Comparison of ENCODE assay signal across 17 mouse cellular contexts in the genomic region with DNA sequence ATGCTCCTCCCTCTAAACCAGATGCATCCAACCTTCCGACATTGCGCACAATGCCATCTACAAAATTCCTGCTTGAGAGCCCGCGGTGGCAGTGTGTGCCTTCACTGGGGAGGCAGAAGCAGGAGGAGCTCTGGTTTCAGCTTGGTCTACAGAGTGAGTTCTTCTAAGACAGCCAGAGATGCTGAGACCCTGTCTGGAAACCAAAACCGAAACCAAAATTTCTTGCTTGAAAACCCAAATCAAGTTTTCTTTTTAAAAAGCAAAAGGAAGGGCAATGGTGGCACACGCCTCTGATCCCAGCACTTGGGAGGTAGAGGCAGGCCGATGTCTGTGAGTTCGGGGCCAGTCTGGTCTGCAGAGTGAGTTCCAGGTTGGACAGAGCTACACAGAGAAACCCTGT. TPM values are rescaled to one million over a fixed set of nuclear protein-coding genes. Genes with fewer than 3 reads are reported as not detected.
DNase-seq lines count a peak whose midpoint lies in the region; ATAC-seq and TF ChIP-seq lines count a peak whose summit lies in the region.
"Had no signal": no experiment of that assay in that cellular context is flagged by ENCODE, and none has a peak within 500 bp of the region (broad histone marks: within the 10 kb centered on the region; RNA-seq: fewer than 3 reads in every experiment).

No protein-coding gene starts in this region.

- H3K79me2 ChIP-seq in MEL (ENCODE audit: control insufficient read depth, insufficient read depth, low read length, poor library complexity): peaks cover 69% of the 10 kb centered on the region

- peak overlapping the region; percentile 40; the same call in 1 of the 2 replicates for H3K27ac ChIP-seq in heart, embryonic 13.5 days (replicated peaks)
- H3K27ac ChIP-seq in MEL (ENCODE audit: control insufficient read depth, low read depth, low read length): peak overlapping the region; percentile 97
- peak overlapping the region; percentile 97; the same call in 1 of the 2 replicates for H3K27ac ChIP-seq in liver, embryonic 16.5 days (ENCODE audit: low read length)
- H3K27ac ChIP-seq: forebrain, embryonic 15.5 days; midbrain, embryonic 15.5 days; stomach, postnatal 0 days had no signal

- DNase-seq in heart, postnatal 10 days: no peak
- DNase-seq in CD4-positive helper T cell, adult 2 months (ENCODE audit: low read depth, low spot score): peak; percentile 64
- DNase-seq in MEL (ENCODE audit: low read depth, low spot score) (peak; percentile 42), adipocyte (ENCODE audit: low spot score) (no peak)
- no peak for DNase-seq in gastrocnemius, adult 8-10 months (ENCODE audit: low spot score in 2 of 2)
- DNase-seq: embryo, embryonic 11 days; heart, adult 11 months; kidney, postnatal 14 days; lung, postnatal 10 days; thymus, postnatal 36 days had no signal

- no peak overlapping the region for H3K9ac ChIP-seq in heart, embryonic 13.5 days
- H3K9ac ChIP-seq in MEL (ENCODE audit: control insufficient read depth, low read depth, low read length, poor library complexity, severe bottlenecking): peak overlapping the region; percentile 82
- H3K9ac ChIP-seq in liver, embryonic 16.5 days (ENCODE audit: low read depth, low read length): peak overlapping the region; percentile 72
- H3K9ac ChIP-seq: forebrain, embryonic 15.5 days; midbrain, embryonic 15.5 days had no signal

- H3K27me3 ChIP-seq in heart, embryonic 13.5 days (replicated peaks): no peaks in the 10 kb centered on the region
- H3K27me3 ChIP-seq in MEL (ENCODE audit: control insufficient read depth in 1 of 2, insufficient read depth in 2 of 2, low read length in 2 of 2): no peaks in the 10 kb centered on the region
- no peaks in the 10 kb centered on the region for H3K27me3 ChIP-seq in liver, embryonic 16.5 days (ENCODE audit: control insufficient read depth, insufficient read depth, low read depth, low read length)
- H3K27me3 ChIP-seq: forebrain, embryonic 15.5 days; midbrain, embryonic 15.5 days had no signal

- ATAC-seq in heart, embryonic 13.5 days (ENCODE audit: extremely low read depth, insufficient number of reproducible peaks, low FRiP score, low TSS enrichment): no peak
- ATAC-seq in liver, embryonic 16.5 days (ENCODE audit: low read depth): no peak
- ATAC-seq: forebrain, embryonic 15.5 days; intestine, embryonic 16.5 days; midbrain, embryonic 15.5 days had no signal

- TF ChIP-seq RAD21 in MEL (IDR thresholded peaks at IDR 0.05; ENCODE audit: low read depth, low read length): no peak

- no peak overlapping the region for H3K4me2 ChIP-seq in heart, embryonic 13.5 days
- H3K4me2 ChIP-seq in liver, embryonic 16.5 days (ENCODE audit: low read depth, low read length): peak overlapping the region; percentile 77
- H3K4me2 ChIP-seq: forebrain, embryonic 15.5 days; midbrain, embryonic 15.5 days had no signal

- peaks cover 65% of the 10 kb centered on the region for H3K4me1 ChIP-seq in heart, embryonic 13.5 days
- peaks cover 18 to 44% of the 10 kb centered on the region in 2 experiments for H3K4me1 ChIP-seq in MEL (ENCODE audit: control insufficient read depth in 1 of 2, insufficient read depth in 2 of 2, low read length in 2 of 2)
- peaks cover 68% of the 10 kb centered on the region for H3K4me1 ChIP-seq in liver, embryonic 16.5 days (ENCODE audit: control insufficient read depth, low read depth, low read length)
- H3K4me1 ChIP-seq: forebrain, embryonic 15.5 days; midbrain, embryonic 15.5 days had no signal

- peak in 1 of 2 experiments; percentile 30; a peak in 1 of 4 replicates for TF ChIP-seq POLR2A in MEL (IDR thresholded peaks at IDR 0.05; ENCODE audit: control insufficient read depth in 1 of 2, insufficient read depth in 1 of 2, low read depth in 1 of 2, low read length in 2 of 2, poor library complexity in 1 of 2)

- no peak overlapping the region for H3K4me3 ChIP-seq in heart, embryonic 13.5 days
- peak overlapping the region; percentile 74 to 81 for H3K4me3 ChIP-seq in MEL (ENCODE audit: control insufficient read depth in 1 of 2, insufficient read depth in 1 of 2, low read depth in 2 of 2, low read length in 2 of 2)
- H3K4me3 ChIP-seq in liver, embryonic 16.5 days (ENCODE audit: low read depth, low read length): peak overlapping the region; percentile 63
- H3K4me3 ChIP-seq: forebrain, embryonic 15.5 days; hindbrain, embryonic 10.5 days; midbrain, embryonic 15.5 days had no signal

- peaks cover 16% of the 10 kb centered on the region for H3K36me3 ChIP-seq in heart, embryonic 13.5 days
- H3K36me3 ChIP-seq in MEL (ENCODE audit: control insufficient read depth in 1 of 2, insufficient read depth in 2 of 2, low read length in 2 of 2): peaks cover 6 to 41% of the 10 kb centered on the region in 2 experiments
- H3K36me3 ChIP-seq in liver, embryonic 16.5 days (ENCODE audit: control insufficient read depth, insufficient read depth): peaks cover 10% of the 10 kb centered on the region
- H3K36me3 ChIP-seq: forebrain, embryonic 15.5 days; hindbrain, embryonic 10.5 days; midbrain, embryonic 15.5 days had no signal

- TF ChIP-seq EP300 in MEL (IDR thresholded peaks at IDR 0.05; ENCODE audit: low read depth in 1 of 2, low read length in 2 of 2): no peak

- 94% methylated on average over 8 of the region's 8 CpGs for WGBS in heart, embryonic 13.5 days
- WGBS in liver, embryonic 16.5 days (ENCODE audit: insufficient replicate concordance): 67% methylated on average over 8 of the region's 8 CpGs

- no peak for TF ChIP-seq CTCF in MEL (IDR thresholded peaks at IDR 0.05 in 2 of 3, conservative IDR thresholded peaks at IDR 0.05 in 1 of 3; ENCODE audit: control insufficient read depth in 1 of 3, insufficient read depth in 1 of 3, low read depth in 2 of 3, low read length in 3 of 3, poor library complexity in 1 of 3, severe bottlenecking in 1 of 3)

- intact Hi-C loops in heart, postnatal 10 days (cut with DNase I): no loop called here

- H3K9me3 ChIP-seq in heart, embryonic 13.5 days: no peaks in the 10 kb centered on the region
- no peaks in the 10 kb centered on the region for H3K9me3 ChIP-seq in MEL (replicated peaks; ENCODE audit: insufficient read depth, low read length)
- H3K9me3 ChIP-seq in liver, embryonic 16.5 days (replicated peaks; ENCODE audit: control insufficient read depth, low read length): no peaks in the 10 kb centered on the region
- H3K9me3 ChIP-seq: forebrain, embryonic 15.5 days; hindbrain, embryonic 10.5 days; midbrain, embryonic 15.5 days had no signal

TF ChIP-seq in MEL, 35 proteins besides CTCF, POLR2A, EP300 and RAD21:
- TF ChIP-seq MAFK (IDR thresholded peaks at IDR 0.05; ENCODE audit: borderline replicate concordance, low read depth, low read length) (no peak), SIN3A (IDR thresholded peaks at IDR 0.05; ENCODE audit: low read length) (no peak; the same call in none of the 2 replicates), CHD1 (IDR thresholded peaks at IDR 0.05; ENCODE audit: low read depth, low read length) (0 out of 2 replicates have a peak, but pooled peaks have one; percentile 27), CHD2 (IDR thresholded peaks at IDR 0.05; ENCODE audit: low read length) (no peak), MEF2A (IDR thresholded peaks at IDR 0.05; ENCODE audit: extremely low read depth, insufficient replicate concordance, low read depth, low read length, poor library complexity, severe bottlenecking) (no peak)

RNA-seq across cellular contexts. Expression of gene Hk1, which starts 53.7 kb away (rescaled TPM):
- 163 and 170 TPM in 2 replicates for polyA plus RNA-seq in heart, embryonic 13.5 days (2015; fragmentation: Nextera tagmentation; extraction: Ambion mirVana)
- 100 to 1,000 TPM; 167 to 178 TPM for total RNA-seq in heart, postnatal 10 days (2021)
- total RNA-seq in MEL (2012; rRNA removed): 441 and 515 TPM in 2 replicates
- polyA plus RNA-seq in MEL (2012; ENCODE audit: insufficient read depth in 1 of 2, insufficient read length in 2 of 2, low read depth in 1 of 2, low replicate concordance in 2 of 2, missing spikeins in 1 of 2): 100 to 1,000 TPM; 192 to 740 TPM
- polyA plus RNA-seq in liver, embryonic 16.5 days (2015; fragmentation: Nextera tagmentation; extraction: Ambion mirVana): 94.2 and 98.9 TPM in 2 replicates
- total RNA-seq in gastrocnemius, adult 8-10 months (2022): 1 to 10 TPM; 3.3 to 6.0 (median 5.3) TPM

Comparison
In these comparisons a context has a peak if more than half of its experiments do, and no peak if none do; other contexts are left out.
1. H3K27ac ChIP-seq: peak in every context shown above with its lines; median percentile 97 in MEL; 97 in liver, embryonic 16.5 days; 40 in heart, embryonic 13.5 days.
2. DNase-seq: peak in CD4-positive helper T cell, adult 2 months (single experiment) and MEL (single experiment); none in heart, postnatal 10 days (0 of 2), gastrocnemius, adult 8-10 months (0 of 2) and adipocyte (single experiment).
3. RNA of gene Hk1, which starts 53.7 kb away (total RNA-seq): 441 to 515 TPM in MEL and 167 to 178 TPM in heart, postnatal 10 days; 3.3 to 6.0 TPM in gastrocnemius, adult 8-10 months; every median in the first group is over 10 times any median in the second.